Mouse (Mus musculus): ENCODE data around the gene Card14. TPM values are rescaled to one million over a fixed set of nuclear protein-coding genes. Genes with fewer than 3 reads are reported as not detected.

Gene Card14
- polyA plus RNA-seq, 1 experiment from 2014 or later, result not detected

DNA sequence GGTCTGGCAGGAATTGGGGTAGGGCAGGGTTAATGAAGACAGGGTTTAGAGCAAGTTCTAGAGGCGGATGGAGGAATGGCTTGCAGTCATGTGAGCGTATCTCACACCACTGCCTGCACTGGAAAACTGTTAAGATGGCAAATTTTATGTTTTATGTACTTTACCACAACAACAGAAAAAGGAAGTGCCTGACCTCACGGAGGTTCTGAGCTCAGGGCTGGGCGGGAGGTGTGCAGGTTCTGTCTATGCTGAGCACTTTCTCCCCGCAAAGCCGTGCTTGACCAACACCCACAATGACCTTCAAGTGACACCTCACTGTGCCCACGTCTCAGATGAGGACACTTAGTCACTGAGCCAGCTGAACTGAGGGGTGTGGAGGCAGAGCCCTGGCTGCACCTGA, 44.5 kb downstream of the Card14 start:
- Histone ChIP-seq H3K36me3 (peaks cover 9% of the 10 kb centered on the region; the same call in 1 of the 2 replicates), H3K9me3 (replicated peaks) (no peaks in the 10 kb centered on the region), H3K27ac (replicated peaks) (no peak overlapping the region), H3K27me3 (ENCODE audit: low read depth, poor library complexity, severe bottlenecking) (peaks cover 12% of the 10 kb centered on the region; the same call in 1 of the 2 replicates), H3K4me1 (peaks cover 35% of the 10 kb centered on the region), H3K4me3 (no peak overlapping the region)
- 77% methylated on average over 7 of the region's 7 CpGs for WGBS
- no peak for DNase-seq (ENCODE audit: low spot score)

DNA sequence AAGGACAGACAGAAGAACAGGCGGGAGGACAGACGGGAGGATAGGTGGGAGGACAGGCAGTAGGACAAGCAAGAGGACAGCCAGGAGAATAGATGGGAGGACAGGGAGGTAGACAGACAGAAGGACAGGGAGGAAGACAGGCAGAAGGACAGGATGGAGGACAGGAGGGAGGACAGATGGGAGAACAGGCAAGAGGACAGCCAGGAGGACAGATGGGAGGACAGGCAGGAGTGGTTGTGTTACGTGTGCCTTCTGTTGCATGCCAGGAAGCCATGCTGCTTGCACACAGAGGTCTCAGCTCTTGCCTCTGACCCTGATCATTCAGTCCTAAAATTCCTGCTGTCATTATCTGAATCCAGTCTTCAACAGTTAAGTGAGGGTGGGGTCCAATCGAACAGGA, 46.4 kb downstream of the Card14 start:
- DNase-seq (ENCODE audit: low spot score), result no peak
- Histone ChIP-seq H3K4me3 (no peak overlapping the region), H3K27me3 (ENCODE audit: low read depth, poor library complexity, severe bottlenecking) (peaks cover 12% of the 10 kb centered on the region; the same call in 1 of the 2 replicates), H3K36me3 (peaks cover 20% of the 10 kb centered on the region), H3K27ac (replicated peaks) (no peak overlapping the region), H3K4me1 (peaks cover 35% of the 10 kb centered on the region), H3K9me3 (replicated peaks) (no peaks in the 10 kb centered on the region)
- 88% methylated on average over 4 of the region's 4 CpGs for WGBS

DNA sequence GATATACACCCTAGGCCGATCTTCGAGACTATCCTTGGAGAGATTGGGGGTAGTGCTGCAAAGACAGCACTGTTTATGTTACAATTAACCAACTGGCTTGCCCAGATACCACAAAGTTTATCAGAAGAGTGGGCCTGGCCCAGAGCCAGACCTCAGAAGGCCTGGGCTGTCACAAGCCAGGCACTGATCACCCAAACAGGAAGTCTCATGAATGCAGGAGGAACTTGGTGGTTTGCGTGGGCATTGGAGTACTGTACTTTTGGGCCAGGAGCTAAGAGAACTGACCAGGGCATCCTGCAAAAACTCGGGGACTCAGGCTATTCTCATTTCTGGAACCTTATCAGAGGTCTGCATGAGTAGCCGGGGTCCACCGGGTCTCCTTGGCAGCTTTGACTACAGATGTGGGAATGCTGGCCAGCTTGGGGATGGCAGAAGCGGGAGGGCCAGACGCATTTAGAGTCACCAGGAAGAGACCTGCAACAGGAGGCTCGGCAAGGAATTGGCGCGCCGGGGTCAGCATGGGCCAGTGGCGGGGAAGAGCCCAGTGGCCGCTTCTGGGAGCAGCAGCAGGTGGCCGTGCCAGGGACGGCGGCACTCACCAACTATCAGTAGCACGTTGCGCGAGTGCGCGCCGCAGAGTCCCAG, 47.4 kb downstream of the Card14 start:
- H3K27me3 ChIP-seq (ENCODE audit: low read depth, poor library complexity, severe bottlenecking), result peaks cover 12% of the 10 kb centered on the region; the same call in 1 of the 2 replicates
- WGBS, result 8% methylated on average over 23 of the region's 23 CpGs
- H3K9me3 ChIP-seq (replicated peaks), result no peaks in the 10 kb centered on the region
- peak overlapping the region; percentile 85 for H3K4me3 ChIP-seq
- peaks cover 35% of the 10 kb centered on the region for H3K4me1 ChIP-seq
- peak overlapping the region; percentile 89 for H3K27ac ChIP-seq (replicated peaks)
- DNase-seq (ENCODE audit: low spot score), result no peak
- H3K36me3 ChIP-seq, result peaks cover 30% of the 10 kb centered on the region

DNA sequence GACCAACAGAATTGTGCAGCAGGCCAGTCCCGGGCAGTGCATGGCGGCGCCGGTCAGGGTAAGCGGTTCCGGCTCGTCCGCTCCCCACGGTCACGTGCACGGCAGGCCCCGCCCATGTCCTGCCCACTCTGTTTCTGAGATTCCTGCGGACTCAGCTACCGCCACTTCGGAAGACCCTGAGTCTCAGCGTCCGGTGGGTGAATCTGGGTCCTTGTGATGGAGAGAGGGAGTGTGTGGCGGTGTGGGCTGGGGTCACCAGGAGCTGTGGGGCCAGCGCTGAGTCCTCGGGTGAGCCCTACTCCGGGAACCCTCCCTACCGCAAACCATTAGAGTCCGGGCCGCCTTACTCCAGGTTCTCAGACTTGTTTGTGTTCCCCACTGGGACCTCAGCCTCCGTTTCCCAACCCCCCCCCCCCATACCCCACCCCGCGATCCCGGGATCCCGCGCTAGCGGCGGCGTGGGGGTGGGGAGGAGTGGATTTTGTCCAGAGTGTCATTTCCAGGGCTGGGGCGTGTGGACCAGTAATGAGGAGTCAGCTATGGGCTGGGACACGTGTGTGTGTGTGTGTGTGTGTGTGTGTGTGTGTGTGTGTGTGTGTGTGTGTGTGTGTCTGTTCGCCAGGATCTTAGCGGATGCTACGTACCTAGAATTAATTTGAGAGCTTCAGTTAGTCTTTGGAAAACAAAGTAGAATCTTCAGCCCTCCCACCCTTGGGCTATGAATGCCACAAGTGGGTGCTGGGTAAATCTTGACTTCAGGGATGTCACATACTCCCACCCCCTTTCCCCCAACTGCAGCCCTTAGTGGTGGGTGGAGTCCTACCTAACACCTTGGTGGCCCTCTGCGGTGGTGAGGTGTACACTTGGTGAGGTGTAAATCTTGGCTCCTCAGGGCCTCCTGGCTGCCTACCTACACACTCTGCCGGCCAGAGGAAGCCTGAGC, 48.1 kb downstream of the Card14 start, which contains the start of the genes Sgsh and Slc26a11:
Sgsh (minus strand) TSS at position 94 of the 943 bp plus-strand sequence.
Slc26a11 (plus strand) TSS at position 115 of the 943 bp plus-strand sequence.
- WGBS, result 3% methylated on average over 39 of the region's 40 CpGs
- peak within 1 kb of the TSS; percentile 89 for H3K27ac ChIP-seq (replicated peaks)

DNA sequence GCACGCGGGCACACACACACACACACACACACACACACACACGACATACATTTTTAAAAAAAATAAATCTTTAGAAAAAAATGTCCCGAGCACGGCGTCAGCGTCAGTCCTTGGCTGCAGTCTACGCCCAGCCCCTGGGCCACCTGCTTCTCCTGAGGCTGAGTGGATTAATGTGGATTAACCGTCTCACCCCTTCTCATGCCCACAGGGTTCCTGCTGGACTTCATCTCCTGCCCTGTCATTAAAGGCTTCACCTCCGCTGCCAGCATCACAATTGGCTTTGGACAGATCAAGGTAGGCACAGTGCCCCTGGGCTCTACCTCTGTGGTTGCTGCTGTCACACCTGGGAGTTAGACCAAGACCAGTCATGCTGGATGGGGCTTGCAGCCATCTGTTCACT, 51.5 kb downstream of the Card14 start:
- no peak for DNase-seq (ENCODE audit: low spot score)
- WGBS, result 93% methylated on average over 10 of the region's 10 CpGs
- Histone ChIP-seq H3K27ac (replicated peaks) (no peak overlapping the region), H3K9me3 (replicated peaks) (no peaks in the 10 kb centered on the region), H3K4me3 (no peak overlapping the region), H3K36me3 (peaks cover 40% of the 10 kb centered on the region), H3K4me1 (peaks cover 48% of the 10 kb centered on the region), H3K27me3 (ENCODE audit: low read depth, poor library complexity, severe bottlenecking) (no peaks in the 10 kb centered on the region; the same call in 1 of the 2 replicates)

More for the DNA sequence above, 48.1 kb downstream of the Card14 start, which contains the start of the genes Sgsh and Slc26a11:
- H3K4me3 ChIP-seq, result peak within 1 kb of the TSS; percentile 85
- peaks cover 12% of the 10 kb centered on the region; the same call in 1 of the 2 replicates for H3K27me3 ChIP-seq (ENCODE audit: low read depth, poor library complexity, severe bottlenecking)
- no peaks in the 10 kb centered on the region for H3K9me3 ChIP-seq (replicated peaks)
- peaks cover 35% of the 10 kb centered on the region for H3K4me1 ChIP-seq
- H3K36me3 ChIP-seq, result peaks cover 31% of the 10 kb centered on the region
- peak; percentile 89 for DNase-seq (ENCODE audit: low spot score)

DNA sequence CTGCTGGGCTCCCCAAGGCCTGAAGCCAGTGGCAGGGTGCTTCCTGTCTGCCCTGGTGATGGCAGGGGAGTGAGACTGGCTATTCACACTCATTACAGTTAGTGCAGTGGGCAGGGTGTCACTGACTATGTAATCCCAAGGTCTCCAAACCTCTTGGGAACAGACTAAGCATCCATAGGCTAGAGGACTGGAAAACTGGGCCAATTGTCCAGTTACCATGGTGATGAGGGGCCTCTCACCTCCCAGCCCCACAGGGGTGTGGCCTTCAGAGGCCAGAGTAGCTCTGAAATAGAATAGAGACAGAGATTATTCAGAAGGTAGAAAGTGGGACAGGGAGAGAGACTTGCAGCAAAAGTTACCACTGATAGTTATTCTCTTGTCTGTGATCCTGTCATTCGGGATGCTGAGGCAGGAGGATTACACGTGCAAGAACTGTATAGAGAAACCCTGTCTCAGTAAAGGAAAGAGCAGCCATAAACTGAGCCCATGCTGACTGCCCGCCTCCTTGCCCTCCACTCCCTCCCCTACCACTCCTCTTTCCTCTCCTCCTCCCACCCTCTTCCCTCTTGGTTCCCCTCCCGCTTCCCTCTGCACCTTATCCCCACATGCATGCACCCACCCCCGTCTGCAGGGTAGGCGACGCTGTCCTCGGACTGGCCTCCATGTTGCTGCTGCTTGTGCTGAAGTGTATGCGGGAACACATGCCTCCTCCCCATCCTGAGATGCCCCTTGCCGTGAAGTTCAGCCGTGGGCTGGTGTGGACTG, 55.4 kb downstream of the Card14 start:
- DNase-seq (ENCODE audit: low spot score), result peak; percentile 44
- WGBS, result 30% methylated on average over 11 of the region's 11 CpGs
- Histone ChIP-seq H3K27ac (replicated peaks) (peak overlapping the region; percentile 83), H3K4me1 (peaks cover 20% of the 10 kb centered on the region), H3K36me3 (peaks cover 65% of the 10 kb centered on the region), H3K9me3 (replicated peaks) (peaks cover 7% of the 10 kb centered on the region; the same call in 1 of the 2 replicates), H3K4me3 (peak overlapping the region; percentile 42), H3K27me3 (ENCODE audit: low read depth, poor library complexity, severe bottlenecking) (no peaks in the 10 kb centered on the region)

DNA sequence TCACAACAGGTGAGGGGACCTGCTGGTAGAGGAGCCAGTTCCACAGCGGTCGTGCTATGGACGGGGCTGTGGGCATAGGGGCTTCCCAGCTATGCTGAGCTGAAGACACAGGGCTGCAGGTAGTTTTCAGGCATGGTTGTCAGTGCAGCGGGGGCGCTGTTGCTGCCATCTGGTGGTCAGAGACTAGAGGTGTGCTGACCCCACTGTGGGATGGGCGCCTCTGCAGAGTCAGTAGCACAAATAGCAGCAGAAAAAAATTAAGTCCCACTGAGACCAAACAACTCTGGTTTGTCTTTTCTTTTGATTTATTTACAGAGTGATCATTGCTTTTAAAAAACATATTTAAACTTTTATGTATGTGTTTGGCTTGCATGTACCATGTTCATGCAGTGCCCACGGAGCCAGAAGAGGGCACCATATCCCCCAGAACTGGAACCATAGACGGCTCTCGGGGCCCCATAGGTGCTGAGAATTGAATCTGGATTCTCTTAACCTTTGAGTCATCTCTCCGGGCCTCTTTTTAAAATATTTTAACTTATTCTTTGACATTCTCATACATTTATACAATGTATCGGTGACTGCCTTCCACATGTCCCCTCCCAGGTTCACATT, 56.1 kb downstream of the Card14 start:
- H3K36me3 ChIP-seq, result peaks cover 65% of the 10 kb centered on the region
- peak overlapping the region; percentile 42 for H3K4me3 ChIP-seq

DNA sequence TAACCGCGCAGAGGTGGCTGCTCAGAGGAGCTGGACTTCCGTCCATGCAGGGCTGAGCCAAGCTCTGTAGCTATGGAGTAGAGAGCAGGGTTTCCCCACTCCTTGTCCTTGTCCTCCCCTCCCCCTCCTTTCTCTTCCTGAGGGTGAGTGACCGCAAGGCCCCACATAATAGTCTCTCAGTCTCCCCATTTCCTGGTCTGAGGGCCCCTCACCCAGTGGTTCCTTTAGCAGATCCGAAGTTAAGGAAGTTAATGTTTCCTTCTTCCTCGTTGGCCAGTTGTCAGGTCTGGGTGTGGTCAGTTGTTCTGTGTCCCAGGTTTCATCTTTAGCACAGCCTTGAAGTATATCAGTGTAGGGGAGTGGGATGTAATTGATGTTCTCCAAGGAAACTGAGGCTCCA, 67.9 kb downstream of the Card14 start:
- no peaks in the 10 kb centered on the region for H3K4me1 ChIP-seq
- H3K9me3 ChIP-seq (replicated peaks), result no peaks in the 10 kb centered on the region
- WGBS, result 85% methylated on average over 6 of the region's 6 CpGs
- no peak overlapping the region for H3K27ac ChIP-seq (replicated peaks)
- no peaks in the 10 kb centered on the region for H3K27me3 ChIP-seq (ENCODE audit: low read depth, poor library complexity, severe bottlenecking)
- peaks cover 39% of the 10 kb centered on the region for H3K36me3 ChIP-seq
- no peak overlapping the region for H3K4me3 ChIP-seq
- no peak for DNase-seq (ENCODE audit: low spot score)

More for the DNA sequence above, 56.1 kb downstream of the Card14 start:
- Histone ChIP-seq H3K27ac (replicated peaks) (peak overlapping the region; percentile 83), H3K4me1 (peaks cover 20% of the 10 kb centered on the region), H3K9me3 (replicated peaks) (peaks cover 7% of the 10 kb centered on the region; the same call in 1 of the 2 replicates), H3K27me3 (ENCODE audit: low read depth, poor library complexity, severe bottlenecking) (no peaks in the 10 kb centered on the region)
- 32% methylated on average over 11 of the region's 11 CpGs for WGBS
- DNase-seq (ENCODE audit: low spot score), result peak; percentile 78

DNA sequence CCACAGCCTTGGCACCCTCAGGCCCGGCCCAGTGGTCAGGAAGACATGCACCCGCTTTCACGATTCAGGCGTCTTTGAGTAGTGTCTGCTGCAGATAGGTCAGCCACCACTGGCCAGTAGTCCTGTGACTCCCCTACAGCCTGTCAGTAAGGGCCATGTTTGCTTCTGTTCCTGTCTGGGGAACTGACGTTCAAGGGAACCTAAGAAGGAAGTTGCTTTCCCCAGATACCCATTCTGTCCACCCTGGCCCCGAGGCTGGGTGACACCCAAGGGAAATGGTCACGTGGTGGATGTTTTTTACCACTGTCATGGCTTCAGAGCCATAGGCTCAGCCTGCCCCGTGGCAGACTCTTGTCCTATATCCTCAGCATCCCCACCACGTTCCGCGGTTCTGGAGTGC, 69.8 kb downstream of the Card14 start:
- no peaks in the 10 kb centered on the region for H3K27me3 ChIP-seq (ENCODE audit: low read depth, poor library complexity, severe bottlenecking)
- H3K4me1 ChIP-seq, result no peaks in the 10 kb centered on the region
- H3K27ac ChIP-seq (replicated peaks), result no peak overlapping the region
- H3K9me3 ChIP-seq (replicated peaks), result no peaks in the 10 kb centered on the region
- WGBS, result 94% methylated on average over 11 of the region's 11 CpGs
- no peak for DNase-seq (ENCODE audit: low spot score)
- no peak overlapping the region for H3K4me3 ChIP-seq
- peaks cover 42% of the 10 kb centered on the region for H3K36me3 ChIP-seq

DNA sequence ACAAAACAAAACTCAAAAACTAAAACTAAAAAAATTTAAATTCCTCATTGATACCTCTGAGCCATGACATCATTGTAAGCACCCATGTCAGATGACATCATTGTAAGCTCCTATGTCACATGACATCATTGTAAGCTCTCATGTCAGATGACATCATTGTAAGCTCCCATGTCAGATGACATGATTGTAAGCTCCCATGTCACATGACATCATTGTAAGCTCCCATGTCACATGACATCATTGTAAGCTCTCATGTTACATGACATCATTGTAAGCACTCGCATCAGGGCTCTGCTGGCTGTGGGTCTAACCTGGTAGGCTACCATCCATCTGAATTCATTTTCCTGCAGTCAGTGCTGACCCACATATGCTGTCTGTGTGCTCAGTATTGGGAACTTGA, 71.0 kb downstream of the Card14 start:
- no peak for DNase-seq (ENCODE audit: low spot score)
- Histone ChIP-seq H3K27me3 (ENCODE audit: low read depth, poor library complexity, severe bottlenecking) (no peaks in the 10 kb centered on the region), H3K27ac (replicated peaks) (no peak overlapping the region), H3K4me1 (no peaks in the 10 kb centered on the region), H3K9me3 (replicated peaks) (no peaks in the 10 kb centered on the region), H3K4me3 (no peak overlapping the region), H3K36me3 (peaks cover 42% of the 10 kb centered on the region)
- 95% methylated on average over 1 of the region's 1 CpGs for whole genome bisulfite sequencing

DNA sequence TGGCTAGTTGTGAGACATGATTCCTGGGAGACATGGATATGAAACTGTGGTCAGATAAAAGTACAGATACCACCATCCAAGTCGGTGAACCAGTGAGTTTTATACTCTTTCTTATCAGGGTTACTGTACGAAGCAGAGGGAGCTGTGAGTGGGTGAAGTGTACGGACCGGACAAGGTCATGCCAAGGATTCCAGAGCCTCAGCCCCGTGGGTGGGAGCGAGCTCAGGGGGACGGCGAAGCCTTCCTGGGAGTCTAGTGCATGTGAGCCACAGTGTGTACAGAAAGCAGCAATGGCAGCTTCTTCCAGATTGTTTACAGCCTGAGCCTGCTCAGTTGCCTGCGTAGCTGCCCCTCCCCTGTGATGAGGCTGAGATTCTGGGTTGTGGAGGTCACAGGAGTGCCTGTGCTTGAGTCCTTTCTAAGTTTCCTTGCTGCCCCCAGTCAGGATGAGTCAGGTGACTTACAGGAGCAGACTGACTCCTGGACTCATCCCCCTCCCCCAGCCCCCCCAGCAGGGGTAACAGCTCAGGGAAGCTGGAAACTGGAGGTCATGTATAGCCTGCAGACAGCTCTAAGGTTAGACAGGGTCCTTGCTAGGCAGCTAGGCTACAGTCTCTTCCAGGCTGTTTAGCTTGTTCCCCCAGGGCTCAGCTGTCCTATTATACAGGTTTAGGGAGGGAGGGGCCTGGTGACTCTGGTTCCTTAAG, 74.2 kb downstream of the Card14 start:
- no peaks in the 10 kb centered on the region for H3K9me3 ChIP-seq (replicated peaks)
- peaks cover 38% of the 10 kb centered on the region for H3K36me3 ChIP-seq
- H3K4me3 ChIP-seq, result no peak overlapping the region
- 90% methylated on average over 9 of the region's 9 CpGs for WGBS
- H3K27ac ChIP-seq (replicated peaks), result no peak overlapping the region
- no peaks in the 10 kb centered on the region for H3K4me1 ChIP-seq
- H3K27me3 ChIP-seq (ENCODE audit: low read depth, poor library complexity, severe bottlenecking), result peaks cover under 1% of the 10 kb centered on the region; the same call in 1 of the 2 replicates
- DNase-seq (ENCODE audit: low spot score), result no peak
